Mouse (Mus musculus) brain, embryonic 14.5 days (tissue): Measurements from ENCODE around the gene Stx18.

Experiments
- CTCF ChIP-seq: fragments of 200-500 bp; IDR thresholded peaks from 2 replicates; pipeline ENCODE4 v1.5.1; 2012; ENCODE audit warnings: inconsistent platforms, mild to moderate bottlenecking, moderate library complexity, borderline replicate concordance; ENCODE audit not compliant: insufficient read depth, insufficient read length; ENCODE audit errors: extremely low read depth
- POLR2A ChIP-seq: fragments of 200-500 bp; IDR thresholded peaks from 2 replicates; pipeline ENCODE4 v1.6.1; 2012; ENCODE audit warnings: mild to moderate bottlenecking, inconsistent platforms, borderline replicate concordance; ENCODE audit not compliant: poor library complexity, insufficient read depth, insufficient read length, severe bottlenecking; ENCODE audit errors: extremely low read depth

GRCm38 (mm10) chr5:38152201-38153108 is 113.9 kb downstream of the Stx18 start:
- TF ChIP-seq CTCF (no peak), POLR2A (no peak)
